Mouse (Mus musculus) thymus, postnatal 36 days (tissue): ENCODE measurements at regions not wholly inside any gene's neighbourhood (a gene's known extent, or its start where the extent isn't known, plus 50 kb on each side); places are given as distances from the start of the nearest gene placed in this dataset.
A peak's percentile ranks its signal among the peaks of the same experiment; 100 is the strongest.
"Not testable (repeated sequence)": the region's sequence is repeated elsewhere in the genome, so short reads cannot be mapped to it uniquely, and the experiment has no call there.

Experiments used
- DNase-seq, 2 experiments: peaks; one replicate each; pipeline ENCODE4 v3.0.0; 2022; ENCODE audit warnings: mixed read lengths in 2 of 2

DNA sequence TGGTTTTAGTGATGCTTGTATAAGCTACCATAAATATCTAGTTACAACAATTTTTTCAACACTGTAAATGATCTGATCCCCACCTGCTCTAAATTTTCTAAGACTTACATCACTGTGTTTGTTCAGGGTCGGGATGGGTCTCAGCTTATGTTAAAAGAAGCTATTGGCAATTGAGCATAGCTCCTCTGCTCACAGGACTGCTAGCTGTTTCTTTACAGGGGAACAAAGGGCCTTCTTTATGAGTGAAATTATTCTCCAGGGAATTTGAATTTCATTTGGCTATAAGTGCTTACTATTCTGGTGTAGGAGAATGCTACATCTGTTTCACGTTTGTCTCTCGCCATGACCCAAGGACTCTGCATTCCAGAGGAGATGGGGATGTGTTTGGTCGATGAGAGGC is 255.6 kb upstream of the Ccdc54 start:
- DNase-seq = no peak

DNA sequence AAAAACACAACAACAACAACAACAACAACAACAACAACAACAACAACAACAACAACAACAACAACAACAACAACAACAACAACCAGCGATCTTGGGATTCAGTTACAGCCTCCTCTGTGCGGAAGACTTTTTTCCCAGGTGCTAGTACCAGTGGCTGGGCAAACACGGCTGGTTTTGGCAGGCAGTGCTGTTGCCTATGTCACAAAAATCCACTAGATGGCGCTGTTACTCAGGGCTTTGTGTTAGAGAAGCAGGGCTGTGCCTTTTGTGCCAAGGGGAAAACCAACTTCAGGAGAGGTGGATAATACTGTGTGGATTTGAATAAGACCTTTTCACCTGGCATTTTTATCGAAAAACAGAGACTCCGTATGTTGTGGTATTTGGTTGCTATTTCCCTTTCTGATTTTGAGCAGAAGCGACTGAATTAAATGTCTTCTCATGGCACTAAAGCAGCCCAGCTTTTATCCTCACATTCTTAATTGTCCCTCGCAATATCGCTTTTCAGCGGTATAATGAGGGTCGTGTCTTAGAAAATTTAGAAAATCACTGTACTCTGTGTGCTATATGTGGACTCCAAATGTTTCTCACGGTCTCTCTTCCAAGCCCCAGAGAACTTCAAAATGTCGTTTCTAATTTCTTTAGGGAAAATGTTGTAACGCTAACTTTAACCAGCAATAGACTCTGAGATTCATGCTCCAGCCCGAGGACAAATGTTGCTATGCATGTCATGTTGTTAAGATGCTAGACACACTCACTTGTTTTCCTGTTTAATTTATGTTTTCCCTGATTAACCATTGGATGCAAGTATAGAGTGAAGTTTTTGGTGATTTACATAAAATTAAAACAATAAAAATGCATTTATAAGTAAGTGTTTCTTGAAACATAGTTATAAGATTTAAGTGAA is 251.0 kb upstream of the Ccdc54 start:
- peak in 1 of 2 experiments; percentile 15 for DNase-seq

DNA sequence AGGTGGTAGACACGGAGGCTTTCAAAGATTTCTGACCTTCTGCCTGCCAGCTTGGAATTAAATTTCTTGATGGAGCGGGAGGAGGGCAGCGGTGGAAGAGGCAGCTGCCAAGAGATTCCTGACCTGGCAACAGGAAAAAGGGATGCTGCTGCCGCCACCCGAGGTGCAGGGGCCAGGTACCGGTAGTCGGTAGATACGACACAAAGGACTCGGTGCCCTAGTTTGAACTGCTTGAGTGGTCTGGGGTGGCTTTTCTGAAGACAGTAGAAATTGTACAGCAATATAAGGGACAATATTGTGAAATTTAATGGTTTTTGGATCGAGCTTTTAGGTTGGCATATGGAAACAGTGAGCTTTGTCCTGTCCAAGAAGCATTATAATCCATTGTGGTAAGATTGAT is 250.3 kb upstream of the Ccdc54 start:
- DNase-seq = no peak

DNA sequence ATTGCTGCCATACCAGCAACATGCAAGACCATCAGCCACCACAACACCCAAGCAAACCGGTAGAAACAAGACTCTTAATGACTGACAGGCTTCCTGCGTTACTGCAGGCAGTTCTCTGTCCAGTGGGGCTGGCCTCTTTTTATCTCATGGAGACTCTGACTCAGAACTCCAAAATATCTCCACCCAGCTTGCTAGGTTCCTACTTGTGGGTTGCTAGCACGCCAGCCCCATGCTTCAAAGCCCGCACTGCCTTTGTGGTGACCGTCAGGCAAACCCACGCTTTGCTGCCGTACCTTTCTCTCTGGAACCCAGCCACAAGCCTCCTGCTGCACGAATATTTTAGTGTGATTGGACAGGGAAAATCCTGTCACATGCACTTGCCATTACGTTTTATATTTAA is 248.7 kb upstream of the Ccdc54 start:
- no peak for DNase-seq

DNA sequence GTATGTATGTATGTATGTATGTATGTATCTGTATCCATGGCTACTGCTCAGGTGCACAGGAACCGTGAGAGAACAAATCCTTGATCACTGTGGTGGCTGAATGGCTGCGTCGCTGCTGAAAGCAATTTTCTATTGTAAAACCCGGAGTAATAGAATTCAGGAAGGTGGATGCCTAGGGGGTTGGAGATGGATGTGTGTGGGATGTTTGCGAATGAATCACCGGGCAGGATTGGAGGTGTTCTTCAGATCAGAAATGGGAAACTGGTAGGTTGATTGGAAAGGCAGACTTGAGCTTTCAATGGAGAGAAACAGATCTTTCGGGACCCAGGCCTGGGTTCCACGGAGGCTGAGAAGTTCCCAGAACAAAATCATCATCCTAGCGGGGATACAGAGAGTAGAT is 246.5 kb upstream of the Ccdc54 start:
- DNase-seq = no peak

DNA sequence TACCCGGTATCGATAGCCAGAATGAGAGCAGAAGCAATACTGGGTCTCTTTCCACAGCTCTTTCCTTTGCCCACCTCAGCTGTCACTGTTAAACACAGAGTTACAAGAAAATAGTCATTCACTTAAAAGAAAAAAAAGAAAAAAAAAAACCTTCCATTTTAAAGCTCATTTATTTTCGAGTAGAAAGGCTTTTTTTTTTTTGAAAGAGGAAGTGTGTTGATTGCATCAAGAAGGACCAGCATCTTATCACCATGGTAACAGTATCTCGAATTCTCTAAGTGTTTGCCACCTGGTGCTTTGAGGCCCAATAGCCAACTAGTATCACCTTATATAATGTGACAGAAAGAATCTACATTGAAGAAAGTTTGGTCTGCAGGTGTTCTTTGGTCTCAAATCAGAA is 245.5 kb upstream of the Ccdc54 start:
- DNase-seq = no peak

DNA sequence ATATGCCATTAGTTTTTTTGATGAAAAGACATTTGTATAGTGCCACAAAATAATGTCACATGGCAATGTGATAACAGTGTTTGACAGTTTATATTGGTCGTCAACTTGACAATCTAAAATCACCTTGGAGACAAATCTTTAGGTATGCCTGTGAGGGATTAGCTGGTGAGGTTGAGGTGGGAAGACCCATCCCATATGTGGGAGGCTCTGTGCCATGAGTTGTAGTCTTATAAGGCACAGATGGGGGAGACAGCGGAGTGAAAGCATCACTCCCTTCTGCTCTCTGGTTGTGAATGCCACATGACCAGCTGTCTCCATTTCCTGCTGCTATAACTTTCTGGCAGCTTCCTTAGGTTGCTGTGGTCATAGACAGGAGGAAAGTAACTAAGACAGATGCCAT is 242.4 kb upstream of the Ccdc54 start:
- DNase-seq = no peak

DNA sequence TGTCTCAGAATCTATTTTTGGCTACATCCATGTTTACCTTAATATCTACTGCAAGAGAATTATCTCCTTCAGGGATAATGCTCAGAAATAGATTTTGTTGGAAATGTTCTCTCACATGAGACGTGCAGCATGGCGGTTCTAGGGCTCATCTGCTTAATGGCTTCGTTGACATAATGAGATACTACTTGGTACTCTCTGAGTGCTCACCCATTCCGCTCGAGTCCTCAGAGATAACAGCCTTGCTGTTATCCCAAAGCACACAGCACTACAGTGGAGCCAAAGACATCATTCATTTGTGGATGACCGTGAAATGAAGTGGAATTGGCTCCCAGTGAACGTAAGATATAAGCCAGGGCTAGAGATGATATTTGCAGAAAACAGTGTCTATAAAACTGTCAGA is 231.4 kb upstream of the Ccdc54 start:
- no peak for DNase-seq

DNA sequence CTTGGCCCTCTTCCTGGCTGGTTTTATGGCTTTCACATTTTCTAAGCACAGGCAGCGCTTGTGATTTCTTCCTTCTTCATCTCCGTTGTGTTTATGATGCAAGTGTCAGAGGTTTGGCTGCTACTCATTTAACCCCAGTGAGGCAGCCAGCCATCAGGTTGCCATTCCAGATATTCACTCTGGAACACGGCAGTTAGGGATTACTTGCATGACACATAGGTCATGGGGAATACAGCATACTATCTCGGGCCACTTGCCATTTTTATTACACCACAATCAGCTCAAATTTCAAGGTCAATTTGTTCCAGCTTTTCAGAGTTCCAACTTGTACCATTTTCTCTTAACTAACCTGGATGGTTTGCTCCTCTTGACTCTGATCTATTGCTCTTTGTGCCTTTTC is 223.7 kb upstream of the Ccdc54 start:
- DNase-seq = no peak

DNA sequence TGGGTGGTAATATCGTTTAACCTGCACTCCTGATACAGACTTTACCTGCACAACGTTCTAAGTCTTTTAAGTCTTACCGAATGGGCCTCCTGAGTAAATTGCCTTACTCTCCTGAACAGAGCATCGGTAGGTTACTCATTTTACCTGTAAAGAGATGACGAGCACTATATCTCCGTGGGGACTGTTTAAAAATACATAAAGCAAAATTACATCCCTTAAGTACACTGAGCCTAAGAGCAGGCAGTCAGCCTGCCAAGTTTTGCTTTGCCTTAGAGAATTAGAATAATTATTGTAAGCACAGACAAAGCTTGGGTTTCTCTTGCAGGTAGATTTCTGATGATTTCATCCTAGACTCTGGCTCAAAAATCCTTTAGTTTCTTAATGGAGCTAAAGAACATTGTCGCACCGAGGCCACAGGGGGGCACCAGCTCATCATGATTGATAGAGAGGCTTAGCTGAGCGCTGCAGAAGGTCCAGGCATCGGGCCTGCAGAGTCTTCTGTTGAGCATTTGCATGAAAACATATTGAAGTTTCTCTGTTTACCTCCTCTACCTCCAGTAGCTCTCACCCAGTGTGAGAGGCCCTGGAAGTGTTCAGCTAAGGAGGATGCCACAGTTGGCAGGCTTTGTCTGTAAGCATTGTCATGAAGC is 208.3 kb upstream of the Ccdc54 start:
- DNase-seq = peak; percentile 17 to 20

DNA sequence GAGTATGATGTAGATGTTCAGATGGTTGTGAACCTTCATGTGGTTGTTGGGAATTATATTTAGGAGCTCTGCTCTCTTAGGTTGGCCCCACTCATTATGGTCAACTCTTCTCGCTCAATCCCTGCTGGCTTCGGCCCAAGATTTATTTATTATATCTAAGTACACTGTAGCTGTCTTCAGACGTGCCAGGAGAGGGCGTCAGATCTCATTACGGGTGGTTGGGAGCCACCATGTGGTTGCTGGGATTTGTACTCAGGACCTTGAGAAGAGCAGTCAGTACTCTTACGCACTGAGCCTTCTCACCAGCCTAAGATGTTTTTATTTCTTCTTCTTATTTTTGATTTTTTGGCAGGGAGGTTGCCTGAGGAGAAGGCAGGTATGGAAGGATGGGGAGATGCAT is 207.1 kb upstream of the Ccdc54 start:
- DNase-seq = no peak

DNA sequence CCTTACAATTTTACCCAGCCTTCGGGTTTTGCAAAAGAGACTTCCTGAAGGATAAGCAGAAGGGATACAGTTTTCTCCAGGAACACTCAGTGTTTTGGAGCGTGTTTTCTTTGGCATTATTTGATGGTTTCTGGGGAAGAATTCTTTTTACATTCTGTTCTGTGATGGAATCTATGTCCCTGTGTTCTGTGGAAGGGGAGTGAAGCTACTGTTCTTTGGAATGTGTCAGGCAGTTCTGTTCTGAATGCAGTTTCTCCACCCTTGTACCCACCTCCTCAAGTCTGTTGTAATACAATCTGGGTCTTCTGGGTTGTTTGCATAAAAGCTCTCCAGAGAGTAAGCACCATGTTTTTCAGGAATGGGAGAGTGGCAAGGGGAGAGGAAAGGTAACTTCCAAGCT is 202.0 kb upstream of the Ccdc54 start:
- no peak for DNase-seq

DNA sequence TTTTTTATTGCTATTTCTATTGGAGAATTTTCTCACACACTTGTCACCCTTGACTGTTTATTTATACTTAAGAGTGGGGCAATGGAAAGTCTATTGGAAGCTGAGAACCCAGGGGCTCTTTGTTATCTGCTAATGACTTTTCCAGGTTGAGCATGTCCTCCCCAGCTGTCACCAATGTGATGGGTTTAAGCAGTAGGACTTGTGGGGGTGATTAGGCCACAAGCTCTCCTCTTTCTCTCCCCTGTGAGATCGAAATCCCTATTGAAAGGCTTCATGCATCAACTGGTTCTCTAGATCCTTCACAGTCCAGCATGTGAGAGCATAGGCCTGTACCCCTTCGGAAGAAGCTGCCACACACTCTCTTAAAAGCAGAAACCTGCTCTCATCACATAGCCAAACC is 201.6 kb upstream of the Ccdc54 start:
- DNase-seq = no peak

DNA sequence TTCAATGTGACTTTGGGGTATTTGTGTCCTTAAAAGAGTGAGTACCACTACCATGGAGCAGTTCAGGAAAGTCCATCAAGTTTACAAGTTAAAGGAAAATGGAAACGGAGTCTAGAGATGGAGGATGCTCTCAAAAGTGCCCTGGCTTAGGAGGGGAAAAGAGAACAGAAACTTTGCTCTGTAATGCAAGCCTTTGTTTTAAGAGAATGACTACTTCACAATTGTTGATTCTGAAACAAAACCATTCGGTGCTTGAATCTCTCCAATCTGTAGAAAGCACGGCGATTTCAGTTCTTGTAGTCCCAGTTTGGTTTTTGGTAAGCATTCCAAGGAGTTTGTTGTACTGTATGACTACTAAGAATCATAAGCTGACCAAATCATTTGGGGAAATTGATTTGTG is 197.7 kb upstream of the Ccdc54 start:
- no peak for DNase-seq

DNA sequence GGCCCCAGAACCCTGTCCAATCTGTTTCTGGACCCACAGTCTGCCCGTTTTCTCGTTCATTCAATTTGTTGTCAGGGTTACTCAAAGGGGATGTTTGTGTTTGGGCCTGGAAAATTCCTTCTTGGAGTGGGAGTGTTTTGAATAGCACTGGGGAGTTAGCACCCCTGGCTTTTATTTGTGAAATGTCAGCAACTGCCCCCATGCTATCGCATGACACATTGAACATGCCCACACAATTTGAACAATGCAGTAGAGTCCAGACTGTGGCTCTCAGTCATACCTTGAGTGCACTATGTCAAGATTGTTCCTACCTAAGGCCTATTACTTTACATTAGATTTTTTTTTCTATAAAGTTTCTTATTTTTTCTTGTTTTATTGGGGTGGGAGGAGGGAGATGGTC is 195.2 kb upstream of the Ccdc54 start:
- no peak for DNase-seq

DNA sequence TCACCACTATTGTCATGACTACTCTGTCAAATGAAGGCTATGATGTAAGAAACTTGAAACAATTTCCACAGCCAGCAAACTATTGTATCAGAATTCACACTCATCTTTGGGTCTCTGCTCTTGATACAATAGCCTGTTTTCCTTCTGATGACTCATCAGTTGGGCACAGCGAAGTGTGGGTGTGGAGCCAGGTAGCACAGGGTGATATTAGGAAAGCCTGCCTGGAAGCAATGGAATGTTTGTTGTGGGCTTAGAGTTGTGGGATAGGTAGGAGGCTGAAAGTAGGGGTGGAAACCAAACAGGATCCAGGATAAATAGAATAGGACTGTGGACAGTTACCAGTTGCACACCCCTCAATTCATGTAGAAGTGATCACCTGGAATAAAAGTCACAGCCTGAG is 194.4 kb upstream of the Ccdc54 start:
- DNase-seq = no peak

DNA sequence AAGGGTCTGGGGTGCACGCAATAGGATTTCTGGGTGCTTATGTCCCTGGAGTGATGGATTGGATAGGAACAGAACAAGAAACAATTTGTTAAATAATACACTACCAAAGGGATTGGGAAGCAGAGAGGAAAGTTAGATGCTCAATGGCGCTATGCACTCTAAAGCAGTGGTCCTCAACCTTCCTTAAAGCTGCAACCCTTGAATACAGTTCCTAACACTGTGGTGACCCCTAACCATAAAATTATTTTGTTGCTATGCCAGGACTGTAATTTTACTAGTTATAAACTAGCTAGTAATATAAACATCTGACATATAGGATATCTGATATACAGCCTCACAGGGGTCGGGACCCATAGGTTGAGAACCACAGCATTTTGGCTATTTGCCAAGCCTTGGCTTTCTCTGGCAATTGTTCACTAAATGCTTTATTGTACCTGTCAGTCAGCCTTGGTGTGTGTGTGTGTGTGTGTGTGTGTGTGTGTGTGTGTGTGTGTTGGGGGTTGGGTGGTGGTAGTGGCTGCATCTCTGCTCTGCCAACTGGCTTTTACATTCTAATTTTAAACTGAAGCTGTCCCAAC is 193.8 kb upstream of the Ccdc54 start:
- no peak for DNase-seq

DNA sequence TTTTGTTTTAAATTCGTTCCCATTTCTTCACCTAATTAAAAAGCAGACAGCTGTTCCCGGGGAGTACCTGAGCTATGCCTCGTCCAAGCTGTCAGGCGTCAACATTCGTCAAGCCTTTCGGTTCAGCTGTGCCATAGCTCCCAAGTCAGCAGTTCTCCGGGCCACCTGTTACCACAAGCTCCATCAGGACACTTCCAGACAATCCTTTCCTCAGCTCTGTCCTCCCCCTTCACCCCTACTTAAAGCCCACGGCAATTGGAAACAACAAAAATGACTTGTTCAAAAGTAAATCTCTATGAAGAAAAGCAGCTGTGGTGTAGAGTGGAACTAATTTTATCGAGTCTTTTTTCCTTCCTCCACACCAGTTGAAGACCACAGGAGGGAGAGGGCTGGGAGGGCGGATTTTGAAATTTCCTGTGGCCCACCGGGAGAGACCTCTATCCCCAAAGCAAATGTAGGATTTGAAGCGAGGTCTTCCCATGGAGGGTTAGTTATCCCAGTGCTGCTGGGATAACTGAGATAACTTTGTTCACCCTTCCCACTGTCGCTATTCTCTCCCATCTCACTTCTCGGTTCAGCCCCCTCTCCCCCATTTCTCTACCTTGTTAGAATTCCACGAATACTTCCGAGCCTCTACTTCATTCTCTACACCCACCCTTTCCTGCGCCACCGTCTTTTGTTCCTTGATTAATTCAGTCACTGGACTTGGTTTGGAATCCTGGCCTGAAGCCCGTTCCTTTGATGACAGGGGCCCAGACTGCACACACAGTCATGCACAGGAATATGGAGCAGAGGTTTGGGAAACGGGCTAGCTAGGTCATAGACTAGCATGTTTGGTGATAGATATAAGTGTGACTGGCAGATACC is 193.1 kb upstream of the Ccdc54 start:
- no peak for DNase-seq

DNA sequence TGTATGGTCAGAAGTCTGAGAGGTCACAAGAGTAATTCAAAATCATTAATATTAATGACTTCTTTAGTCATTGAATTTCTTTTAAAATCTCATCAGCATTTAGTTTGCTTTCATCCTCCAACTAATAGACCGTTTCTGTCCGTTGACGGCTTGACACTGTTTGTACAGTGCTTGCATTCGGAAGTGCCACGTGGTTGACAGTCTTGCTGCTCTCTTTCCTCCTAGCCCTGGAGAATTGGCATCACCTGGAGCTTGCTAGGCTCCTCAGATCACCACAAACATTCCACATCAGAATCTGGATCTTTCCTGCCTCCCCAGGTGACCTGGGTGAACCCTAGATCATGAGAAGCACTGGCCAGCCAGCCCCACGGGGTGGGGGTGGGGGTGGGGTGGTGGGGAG is 192.3 kb upstream of the Ccdc54 start:
- DNase-seq = no peak

DNA sequence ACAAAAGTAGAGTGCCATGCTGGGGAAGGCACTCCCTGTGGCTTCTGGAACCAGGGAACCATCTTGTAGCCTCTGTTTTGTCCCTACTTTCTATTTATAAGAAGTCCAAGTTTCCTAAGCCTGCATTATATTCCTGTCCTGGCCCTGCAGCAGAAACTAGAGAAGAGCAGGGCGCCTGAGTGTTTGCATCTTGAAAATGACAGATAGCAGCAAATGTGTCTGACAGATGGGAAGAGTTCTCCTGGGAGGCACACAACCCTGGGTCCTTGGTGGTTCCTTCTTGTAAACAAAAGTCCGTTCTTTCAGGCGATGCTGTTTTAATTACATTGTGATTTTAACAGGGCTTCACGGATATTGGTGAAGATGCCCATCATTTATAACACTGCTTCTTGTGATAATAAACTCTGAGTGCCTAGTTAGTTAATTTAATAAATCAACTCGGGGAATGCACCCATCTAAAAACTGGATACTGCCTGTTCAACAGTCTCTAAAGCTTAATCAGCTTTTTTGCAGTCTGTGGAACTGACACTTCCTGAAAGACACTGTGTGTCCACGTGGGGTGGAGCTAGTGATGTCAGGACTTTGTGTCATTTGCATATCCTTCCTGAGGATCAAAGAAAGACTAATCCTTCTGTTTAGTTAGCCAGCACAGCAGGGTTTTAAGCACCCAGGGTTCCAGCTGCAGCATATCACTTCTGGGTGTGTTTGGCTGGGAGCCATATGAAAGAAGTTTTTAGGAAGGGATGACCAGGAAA is 188.3 kb upstream of the Ccdc54 start:
- DNase-seq = no peak

DNA sequence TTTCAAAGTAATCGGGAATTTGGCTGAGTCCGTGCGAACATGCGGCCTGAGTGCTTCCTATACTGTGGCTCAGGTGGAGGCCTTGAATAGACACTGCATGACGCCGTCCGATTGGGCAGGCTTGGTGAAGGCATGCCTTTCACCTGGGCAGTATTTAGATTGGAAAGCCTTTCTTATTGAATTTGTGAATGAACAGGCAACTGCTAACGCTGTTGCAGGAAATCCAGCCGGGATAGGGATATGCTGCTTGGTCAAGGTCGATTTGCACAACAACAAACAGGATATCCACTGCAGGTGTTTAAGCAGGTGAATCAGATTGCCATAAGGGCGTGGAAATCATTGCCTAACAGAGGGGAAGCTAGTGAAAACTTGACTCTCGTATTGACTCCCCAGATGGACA is 183.7 kb upstream of the Ccdc54 start:
- not testable (repeated sequence) for DNase-seq

DNA sequence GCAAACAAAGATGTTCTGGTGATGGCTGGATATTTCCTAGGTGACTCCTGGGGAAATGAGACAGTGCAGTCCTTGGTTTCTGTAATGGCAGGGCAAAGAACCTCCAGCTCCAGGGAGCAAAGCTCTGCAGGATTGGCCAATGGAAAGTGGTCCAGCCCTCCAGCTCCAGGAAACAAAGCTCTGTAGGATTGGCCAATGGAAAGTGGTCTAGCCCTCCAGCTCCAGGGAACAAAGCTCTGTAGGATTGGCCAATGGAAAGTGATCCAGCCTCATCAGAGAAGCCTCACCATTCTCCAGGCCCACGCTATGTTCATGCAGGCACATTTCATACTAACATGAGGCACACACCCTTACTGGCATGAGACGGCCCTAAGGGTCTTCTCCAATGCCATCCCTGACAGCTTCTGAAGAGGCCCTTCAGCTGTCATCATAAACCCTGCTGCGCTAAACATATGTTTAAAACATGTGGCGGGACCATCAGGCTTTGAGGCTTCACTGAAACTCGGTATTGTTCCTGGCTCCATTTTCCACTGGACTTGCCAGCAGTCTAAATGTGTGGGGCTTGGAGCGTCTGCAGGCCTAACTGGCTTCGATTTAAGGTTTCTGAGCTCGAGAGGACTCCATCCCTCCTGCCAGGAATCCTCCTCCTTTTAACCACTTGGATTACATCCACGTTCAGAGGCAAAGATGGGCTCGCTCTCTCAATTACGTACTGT is 175.3 kb upstream of the Ccdc54 start:
- DNase-seq = no peak
